Mouse (Mus musculus) heart, adult 2 months (tissue): Measurements from ENCODE around the gene BC067074. TPM values are rescaled to one million over a fixed set of nuclear protein-coding genes. Genes with fewer than 3 reads are reported as not detected.

ENCODE experiments used
- DNase-seq, 2 experiments: peaks; one replicate each; pipeline ENCODE4 v3.0.0; 2021
- H3K27ac ChIP-seq: fragments of 200-600 bp; 2 replicates; pipeline ENCODE4 v1.8.1; 2022
- H3K27me3 ChIP-seq: fragments of 200-500 bp; 2 replicates; pipeline ENCODE4 v1.6.1; 2012; ENCODE audit warnings: mild to moderate bottlenecking, low read length, inconsistent platforms, mixed read lengths; ENCODE audit not compliant: control insufficient read depth, insufficient read depth
- H3K36me3 ChIP-seq: fragments of 200-500 bp; 2 replicates; pipeline ENCODE4 v1.6.1; 2012; ENCODE audit warnings: low read length, inconsistent platforms; ENCODE audit not compliant: control insufficient read depth, insufficient read depth
- H3K4me1 ChIP-seq: fragments of 200-500 bp; 2 replicates; pipeline ENCODE4 v1.6.1; 2011; ENCODE audit warnings: low read length; ENCODE audit not compliant: control insufficient read depth, insufficient read depth
- H3K4me3 ChIP-seq: fragments of 200-600 bp; 2 replicates; pipeline ENCODE4 v1.8.1; 2022
- H3K79me2 ChIP-seq: fragments of 200-500 bp; replicated peaks from 2 replicates; pipeline ENCODE4 v1.6.1; 2012; ENCODE audit warnings: mild to moderate bottlenecking, inconsistent platforms, low read length, moderate library complexity, mixed read lengths; ENCODE audit not compliant: control insufficient read depth, insufficient read depth
- H3K9ac ChIP-seq: fragments of 200-500 bp; 2 replicates; pipeline ENCODE4 v1.6.1; 2012; ENCODE audit warnings: low read depth, mild to moderate bottlenecking, control low read depth, inconsistent platforms, low read length, mixed read lengths
- CTCF ChIP-seq: fragments of 200-600 bp; IDR thresholded peaks from 2 replicates; pipeline ENCODE4 v1.8.1; 2022; ENCODE audit warnings: antibody characterized with exemption, mild to moderate bottlenecking, moderate library complexity
- EP300 ChIP-seq: fragments of 200-500 bp; IDR thresholded peaks from 2 replicates; pipeline ENCODE4 v1.6.1; 2011; ENCODE audit warnings: low read depth, low read length, control low read depth; ENCODE audit not compliant: insufficient read depth
- POLR2A ChIP-seq: fragments of 200-500 bp; IDR thresholded peaks from 2 replicates; pipeline ENCODE4 v1.6.1; 2011; ENCODE audit warnings: mild to moderate bottlenecking, low read depth, low read length, control low read depth; ENCODE audit not compliant: insufficient read depth
- WGBS: fragments of 180-500 bp; shearing (Covaris S2); methylation state at CpG from one replicate; pipeline ENCODE4 v1.1.7; 2018; 5-methylcytosine and 5-hydroxymethylcytosine counted together
- intact Hi-C: fragments of 180-260 bp; cut with DNase I; formaldehyde crosslinking; loops from one replicate; pipeline ENCODE4 v1.15.1; 2025
- polyA plus RNA-seq: library from polyadenylated mRNA; depleted of rRNA; stranded (reverse); fragments of >200 nt; gene quantifications from 2 replicates; pipeline ENCODE4 v1.2.3, GENCODE M21; 2012; rRNA removed
- total RNA-seq, 2 experiments: library from RNA; stranded (reverse); gene quantifications; 2 replicates each; pipeline ENCODE4 v1.2.3; 2021

BC067074 gene
- total and polyA plus RNA-seq, 3 experiments: 1.4 to 2.3 (median 2.0) TPM

GRCm38 (mm10) chr13:113418632-113419031 lies 125.7 kb downstream of the BC067074 start:
- H3K4me3 ChIP-seq: no peak overlapping the region
- WGBS: 64% methylated on average over 3 of the region's 3 CpGs
- H3K9ac ChIP-seq: no peak overlapping the region
- no peak for DNase-seq
- peaks cover 6% of the 10 kb centered on the region for H3K4me1 ChIP-seq
- no peaks in the 10 kb centered on the region for H3K79me2 ChIP-seq
- H3K27ac ChIP-seq: peak overlapping the region; percentile 50
- H3K36me3 ChIP-seq: no peaks in the 10 kb centered on the region
- no peak for TF ChIP-seq POLR2A
- TF ChIP-seq EP300: no peak
- no peak for TF ChIP-seq CTCF
- no peaks in the 10 kb centered on the region for H3K27me3 ChIP-seq
- intact Hi-C loops: loop anchor here (5.0 kb wide), 1 partner anchor 74 kb away; no protein-coding TSS in a partner anchor

- TF ChIP-seq POLR2A (no peak), EP300 (no peak), CTCF (no peak)
- peak in 1 of 2 experiments; percentile 23 for DNase-seq
- peaks cover 6% of the 10 kb centered on the region for H3K4me1 ChIP-seq
- H3K9ac ChIP-seq: no peak overlapping the region
- intact Hi-C loops: no loop called here
- H3K36me3 ChIP-seq: no peaks in the 10 kb centered on the region
- H3K27ac ChIP-seq: no peak overlapping the region
- 28% methylated on average over 3 of the region's 3 CpGs for WGBS
- no peaks in the 10 kb centered on the region for H3K79me2 ChIP-seq
- H3K4me3 ChIP-seq: no peak overlapping the region
- H3K27me3 ChIP-seq: no peaks in the 10 kb centered on the region
Measured at GRCm38 (mm10) chr13:113421472-113421871, 128.5 kb downstream of the BC067074 start.

- H3K4me3 ChIP-seq: no peak overlapping the region
- no peaks in the 10 kb centered on the region for H3K36me3 ChIP-seq
- no peak overlapping the region for H3K9ac ChIP-seq
- H3K79me2 ChIP-seq: no peaks in the 10 kb centered on the region
- peaks cover 2% of the 10 kb centered on the region for H3K4me1 ChIP-seq
- no peak overlapping the region for H3K27ac ChIP-seq
- TF ChIP-seq EP300 (no peak), CTCF (no peak), POLR2A (no peak)
- no peak for DNase-seq
- WGBS: 86% methylated on average over 7 of the region's 7 CpGs
- intact Hi-C loops: no loop called here
- no peaks in the 10 kb centered on the region for H3K27me3 ChIP-seq
Measured at GRCm38 (mm10) chr13:113423825-113424224, 130.9 kb downstream of the BC067074 start.

GRCm38 (mm10) chr13:113425907-113426306 lies 132.9 kb downstream of the BC067074 start:
- H3K4me3 ChIP-seq: no peak overlapping the region
- intact Hi-C loops: loop anchor here (1.0 to 5.0 kb wide), 2 partner anchors 30 to 89 kb away; no protein-coding TSS in a partner anchor
- WGBS: 86% methylated on average over 4 of the region's 4 CpGs
- H3K79me2 ChIP-seq: no peaks in the 10 kb centered on the region
- H3K27me3 ChIP-seq: no peaks in the 10 kb centered on the region
- no peak overlapping the region for H3K9ac ChIP-seq
- H3K36me3 ChIP-seq: no peaks in the 10 kb centered on the region
- no peak for DNase-seq
- no peak overlapping the region for H3K27ac ChIP-seq
- TF ChIP-seq CTCF (no peak), POLR2A (no peak), EP300 (no peak)
- H3K4me1 ChIP-seq: peaks cover 2% of the 10 kb centered on the region

Other genes with a start within 250 kb of the BC067074 start
- gene Gpx8, start 246.7 kb upstream of the BC067074 start, total RNA-seq: 10 to 100 TPM; 37.1 to 37.9 TPM
- gene Gpx8, start 246.7 kb upstream of the BC067074 start, polyA plus RNA-seq: 9.5 and 16.9 TPM in 2 replicates
- 1 to 10 TPM in 1 of 2 experiments, under 1 TPM in 1; 0.86 to 1.1 TPM for gene Gzma, start 192.2 kb upstream of the BC067074 start, total RNA-seq
- 0.97 and 2.3 TPM in 2 replicates for gene Gzma, start 192.2 kb upstream of the BC067074 start, polyA plus RNA-seq
- under 1 TPM; 0.34 to 0.94 TPM for gene Esm1, start 83.5 kb upstream of the BC067074 start, total RNA-seq
- gene Esm1, start 83.5 kb upstream of the BC067074 start, polyA plus RNA-seq: 0.53 and 1.4 TPM in 2 replicates
- not detected for gene Gzmk, start 67.3 kb upstream of the BC067074 start, total RNA-seq
- not detected in 2 replicates for gene Gzmk, start 67.3 kb upstream of the BC067074 start, polyA plus RNA-seq